Mouse (Mus musculus) stomach, postnatal 0 days (tissue): ENCODE measurements around the gene Mt4.

Experiments used
- CTCF ChIP-seq: IDR thresholded peaks from 2 replicates; pipeline ENCODE4 v1.5.1; 2016; ENCODE audit warnings: antibody characterized with exemption, low read depth, mild to moderate bottlenecking, moderate library complexity
- EP300 ChIP-seq: optimal IDR thresholded peaks from 2 replicates; pipeline ENCODE3; 2016; ENCODE audit warnings: antibody characterized with exemption

DNA sequence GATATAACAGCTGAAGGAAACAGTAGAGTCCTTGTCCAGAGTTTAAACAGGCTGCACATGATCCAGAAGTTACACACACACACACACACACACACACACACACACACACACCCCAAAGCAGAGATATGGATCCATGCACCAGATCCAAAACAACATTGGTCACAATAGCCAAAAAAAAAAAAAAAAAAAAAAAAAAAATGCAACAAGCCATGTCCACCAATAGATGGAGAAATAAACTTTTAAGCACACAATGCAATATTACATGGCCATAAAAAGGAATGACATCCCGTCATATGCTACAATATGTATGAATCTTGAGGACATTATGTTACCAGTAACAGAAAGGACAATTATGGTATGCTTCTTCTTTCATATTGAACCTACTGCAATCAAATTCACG lies 23.0 kb upstream of the Mt4 start:
- no peak for TF ChIP-seq CTCF
- TF ChIP-seq EP300: no peak
